Mouse (Mus musculus): ENCODE data around the gene Gper1.

Gene Gper1

GRCm38 (mm10) chr5:139423026-139423865, at the start of gene Gper1:
Gene Gper1 (plus strand): TSS chr5:139423151.
- DNase-seq (ENCODE audit: extremely low spot score, low read depth, low spot score) = no peak

- DNase-seq (ENCODE audit: extremely low spot score, low read depth, low spot score) = no peak
These were observed 49.0 kb upstream of the Gper1 start for GRCm38 (mm10) chr5:139373889-139374444.

GRCm38 (mm10) chr5:139374841-139375240, 48.1 kb upstream of the Gper1 start:
- DNase-seq (ENCODE audit: extremely low spot score, low read depth, low spot score) = no peak

GRCm38 (mm10) chr5:139377468-139378270, 45.3 kb upstream of the Gper1 start, which contains the start of gene Gpr146:
Gene Gpr146 (plus strand): TSS chr5:139377697.
- no peak for DNase-seq (ENCODE audit: extremely low spot score, low read depth, low spot score)

GRCm38 (mm10) chr5:139378271-139378556, 44.7 kb upstream of the Gper1 start:
- no peak for DNase-seq (ENCODE audit: extremely low spot score, low read depth, low spot score)

- DNase-seq (ENCODE audit: extremely low spot score, low read depth, low spot score) = no peak
These were observed 43.8 kb upstream of the Gper1 start for GRCm38 (mm10) chr5:139378986-139379629.

GRCm38 (mm10) chr5:139379771-139380384, 43.1 kb upstream of the Gper1 start:
- DNase-seq (ENCODE audit: extremely low spot score, low read depth, low spot score) = no peak

- DNase-seq (ENCODE audit: extremely low spot score, low read depth, low spot score) = peak; percentile 57
These were observed 42.3 kb upstream of the Gper1 start for GRCm38 (mm10) chr5:139380385-139381248.

- no peak for DNase-seq (ENCODE audit: extremely low spot score, low read depth, low spot score)
These were observed 41.1 kb upstream of the Gper1 start for GRCm38 (mm10) chr5:139381586-139382513.

GRCm38 (mm10) chr5:139382760-139383159, 40.2 kb upstream of the Gper1 start:
- DNase-seq (ENCODE audit: extremely low spot score, low read depth, low spot score) = no peak

- no peak for DNase-seq (ENCODE audit: extremely low spot score, low read depth, low spot score)
These were observed 39.7 kb upstream of the Gper1 start for GRCm38 (mm10) chr5:139383234-139383633.

- DNase-seq (ENCODE audit: extremely low spot score, low read depth, low spot score) = no peak
These were observed 38.4 kb upstream of the Gper1 start for GRCm38 (mm10) chr5:139384531-139384930.

GRCm38 (mm10) chr5:139386047-139386446, 36.9 kb upstream of the Gper1 start:
- DNase-seq (ENCODE audit: extremely low spot score, low read depth, low spot score) = no peak

- DNase-seq (ENCODE audit: extremely low spot score, low read depth, low spot score) = no peak
These were observed 35.4 kb upstream of the Gper1 start for GRCm38 (mm10) chr5:139387329-139388194.

GRCm38 (mm10) chr5:139388195-139388570, 34.8 kb upstream of the Gper1 start:
- no peak for DNase-seq (ENCODE audit: extremely low spot score, low read depth, low spot score)

GRCm38 (mm10) chr5:139388694-139389675, 34.0 kb upstream of the Gper1 start:
- DNase-seq (ENCODE audit: extremely low spot score, low read depth, low spot score) = no peak

- DNase-seq (ENCODE audit: extremely low spot score, low read depth, low spot score) = no peak
These were observed 33.3 kb upstream of the Gper1 start for GRCm38 (mm10) chr5:139389676-139390061.

Measured in hindlimb bud, embryonic 11.5 days (tissue).